Mouse (Mus musculus) ES-CJ7 (cell line): ENCODE results near the gene Amh.

ENCODE experiments used
- DNase-seq: peaks from one replicate; pipeline ENCODE4 v3.0.0; 2011; ENCODE audit warnings: low read depth, low spot score

The Amh gene

GRCm38 (mm10) chr10:80856908-80857307, 51.9 kb downstream of the Amh start:
- no peak for DNase-seq
